In the genomic region with DNA sequence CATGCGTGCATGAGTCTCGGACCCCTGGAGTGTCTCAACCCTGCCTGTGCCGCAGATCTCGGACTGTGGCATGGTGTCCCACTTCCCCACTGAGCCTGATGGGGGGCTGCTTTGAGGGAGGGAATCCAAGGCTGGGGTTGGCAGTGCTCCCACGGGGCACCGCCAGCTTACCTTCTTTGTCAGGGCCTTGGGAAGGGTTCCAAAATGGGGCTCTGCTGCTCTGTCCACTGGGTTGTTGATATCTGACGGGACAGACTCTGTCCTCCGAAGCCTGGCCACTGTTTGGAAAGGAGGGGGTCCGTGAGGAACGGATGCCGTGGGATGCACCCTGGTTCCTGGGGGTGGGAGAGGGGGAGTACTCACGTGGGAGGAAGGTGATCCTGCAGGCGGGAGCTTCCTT, we compare ENCODE assay signal across 33 mouse cellular contexts. TPM values are rescaled to one million over a fixed set of nuclear protein-coding genes. Genes with fewer than 3 reads are reported as not detected.
DNase-seq lines count a peak whose midpoint lies in the region; ATAC-seq lines count a peak whose summit lies in the region.
"Had no signal": no experiment of that assay in that cellular context is flagged by ENCODE, and none has a peak within 500 bp of the region (broad histone marks: within the 10 kb centered on the region; RNA-seq: fewer than 3 reads in every experiment).

No protein-coding gene starts in this region.

- H3K9me3 ChIP-seq in megakaryocyte, embryonic 14.5 days, result no peaks in the 10 kb centered on the region
- H3K9me3 ChIP-seq: embryonic facial prominence, embryonic 13.5 days; forebrain, embryonic 10.5 days; G1E; heart, embryonic 10.5 days; heart, embryonic 15.5 days; kidney, embryonic 15.5 days; limb, embryonic 15.5 days; liver, embryonic 13.5 days; midbrain, embryonic 10.5 days; neural tube, embryonic 12.5 days had no signal

- H3K4me3 ChIP-seq in megakaryocyte, embryonic 14.5 days (replicated peaks), result peak overlapping the region; percentile 82
- H3K4me3 ChIP-seq: embryonic facial prominence, embryonic 13.5 days; forebrain, embryonic 10.5 days; heart, embryonic 10.5 days; heart, embryonic 15.5 days; kidney, embryonic 15.5 days; limb, embryonic 15.5 days; liver, embryonic 13.5 days; midbrain, embryonic 10.5 days; myocyte; neural tube, embryonic 12.5 days had no signal

- peaks cover 97% of the 10 kb centered on the region for H3K36me3 ChIP-seq in megakaryocyte, embryonic 14.5 days (replicated peaks; ENCODE audit: low read length)

- peaks cover 98% of the 10 kb centered on the region for H3K4me1 ChIP-seq in megakaryocyte, embryonic 14.5 days
- H3K4me1 ChIP-seq: kidney, embryonic 15.5 days; neural tube, embryonic 12.5 days had no signal

- no peak for ATAC-seq in megakaryocyte, adult 5-6 weeks (ENCODE audit: poor library complexity, severe bottlenecking)
- ATAC-seq: lung, postnatal 0 days; midbrain, embryonic 16.5 days had no signal

- H3K27me3 ChIP-seq in megakaryocyte, embryonic 14.5 days (replicated peaks), result no peaks in the 10 kb centered on the region
- H3K27me3 ChIP-seq: CH12.LX; embryonic facial prominence, embryonic 13.5 days; heart, embryonic 15.5 days; kidney, embryonic 15.5 days; limb, embryonic 15.5 days; liver, embryonic 13.5 days; neural tube, embryonic 12.5 days had no signal

- intact Hi-C loops in heart, postnatal 10 days (cut with DNase I), result no loop called here

- DNase-seq in adrenal gland, adult (ENCODE audit: inconsistent age in 2 of 2, low spot score in 1 of 2), result peak; percentile 42 to 78
- no peak for DNase-seq in adrenal gland, postnatal 4 days (ENCODE audit: low spot score in 2 of 2)
- peak; percentile 88 for DNase-seq in heart, adult 11 months
- DNase-seq in heart, postnatal 10 days, result no peak
- peak; percentile 34 for DNase-seq in adrenal gland, postnatal 25 days
- no peak for DNase-seq in right cerebral cortex, adult 2 months (ENCODE audit: low spot score in 2 of 2)
- DNase-seq: cerebellum, adult 8-10 months; cerebellum, postnatal 25 days; embryo, embryonic 11 days; gastrocnemius, postnatal 14 days; heart, postnatal 36 days; kidney, adult 18-20 months; kidney, postnatal 25 days; liver, embryonic 13.5 days; lung, adult 18-20 months; lung, postnatal 4 days; spleen, adult 18-20 months; thymus, postnatal 25 days had no signal

RNA-seq across cellular contexts. Expression of gene Lgals9, which starts 51.6 kb away (rescaled TPM):
- 10 to 100 TPM; 32.6 to 57.1 TPM for total RNA-seq in adrenal gland, postnatal 4 days (2021)
- 10 to 100 TPM; 49.5 to 50.5 TPM for total RNA-seq in heart, postnatal 10 days (2021)
- polyA plus RNA-seq in megakaryocyte, embryonic 14.5 days (2012; ENCODE audit: insufficient read depth, low replicate concordance), result 29.7 and 38.1 TPM in 2 replicates
- total RNA-seq in megakaryocyte, adult 5-6 weeks (2015), result 218 and 231 TPM in 2 replicates
- total RNA-seq in megakaryocyte, adult 5-6 weeks (2017), result 40.4 and 48.1 TPM in 2 replicates
- total RNA-seq in adrenal gland, postnatal 25 days (2021), result 18.5 and 21.8 TPM in 2 replicates

Comparison
In these comparisons a context has a peak if more than half of its experiments do, and no peak if none do; other contexts are left out.
1. DNase-seq: peak in adrenal gland, adult (2 of 2), heart, adult 11 months (single experiment) and adrenal gland, postnatal 25 days (single experiment); none in adrenal gland, postnatal 4 days (0 of 2), heart, postnatal 10 days (0 of 2) and right cerebral cortex, adult 2 months (0 of 2).